Mouse (Mus musculus): ENCODE results near the gene Zgrf1. TPM values are rescaled to one million over a fixed set of nuclear protein-coding genes. Genes with fewer than 3 reads are reported as not detected.
A peak's percentile ranks its signal among the peaks of the same experiment; 100 is the strongest.

The Zgrf1 gene
- total and polyA plus RNA-seq, 2 experiments from 2014 or later: 1.9 to 2.0 TPM

- Histone ChIP-seq H3K4me2 (ENCODE audit: low read depth, low read length, poor library complexity, severe bottlenecking) (no peak overlapping the region), H3K9me3 (ENCODE audit: low read length) (no peaks in the 10 kb centered on the region), H3K27me3 (ENCODE audit: insufficient read depth, low read length) (no peaks in the 10 kb centered on the region), H3K27ac (ENCODE audit: low read depth, low read length) (no peak overlapping the region), H3K36me3 (ENCODE audit: insufficient read depth, low read length) (no peaks in the 10 kb centered on the region), H3K4me3 (ENCODE audit: low read depth, low read length) (no peak overlapping the region), H3K9ac (replicated peaks; ENCODE audit: low read length, poor library complexity, severe bottlenecking) (no peak overlapping the region), H3K4me1 (ENCODE audit: insufficient read depth, low read length) (no peaks in the 10 kb centered on the region)
- WGBS: 75% methylated on average over 1 of the region's 1 CpGs
- ATAC-seq (ENCODE audit: low FRiP score) (no peak), DNase-seq (ENCODE audit: low spot score) (no peak)
- TF ChIP-seq CTCF (IDR thresholded peaks at IDR 0.05): no peak
Measured at GRCm38 (mm10) chr3:127515251-127515650, 38.0 kb upstream of the Zgrf1 start.

- no peaks in the 10 kb centered on the region for H3K4me1 ChIP-seq (ENCODE audit: insufficient read depth, low read length)
- H3K4me2 ChIP-seq (ENCODE audit: low read depth, low read length, poor library complexity, severe bottlenecking): no peak overlapping the region
- no peak for TF ChIP-seq CTCF (IDR thresholded peaks at IDR 0.05)
- 89% methylated on average over 6 of the region's 6 CpGs for WGBS
- no peaks in the 10 kb centered on the region for H3K27me3 ChIP-seq (ENCODE audit: insufficient read depth, low read length)
- H3K4me3 ChIP-seq (ENCODE audit: low read depth, low read length): no peak overlapping the region
- no peaks in the 10 kb centered on the region for H3K36me3 ChIP-seq (ENCODE audit: insufficient read depth, low read length)
- no peak overlapping the region for H3K9ac ChIP-seq (replicated peaks; ENCODE audit: low read length, poor library complexity, severe bottlenecking)
- H3K27ac ChIP-seq (ENCODE audit: low read depth, low read length): no peak overlapping the region
- no peak for DNase-seq (ENCODE audit: low spot score)
- H3K9me3 ChIP-seq (ENCODE audit: low read length): no peaks in the 10 kb centered on the region
- ATAC-seq (ENCODE audit: low FRiP score): no peak
Measured at GRCm38 (mm10) chr3:127520300-127520699, 33.0 kb upstream of the Zgrf1 start.

DNA sequence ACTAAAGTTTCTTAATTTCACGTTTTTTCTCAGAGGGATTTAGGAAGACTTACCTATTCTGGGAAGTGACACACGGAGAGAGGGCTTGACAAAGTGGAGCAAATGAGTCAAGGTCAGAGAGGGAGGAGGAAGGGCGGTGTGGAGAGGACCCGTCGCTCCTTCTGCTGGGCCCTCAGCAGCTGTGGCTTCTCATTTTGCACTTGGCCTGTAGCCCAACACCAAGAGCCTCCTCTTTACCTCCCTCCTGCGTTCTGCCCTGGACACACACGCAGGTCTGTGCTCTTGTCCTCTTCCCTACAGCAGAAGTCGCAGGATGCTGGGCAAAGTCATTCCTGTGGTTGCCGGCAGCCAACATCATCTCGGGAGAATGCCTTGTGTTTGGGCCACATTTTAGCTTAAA, 32.1 kb upstream of the Zgrf1 start:
- no peaks in the 10 kb centered on the region for H3K9me3 ChIP-seq (ENCODE audit: low read length)
- no peak for DNase-seq (ENCODE audit: low spot score)
- no peak for TF ChIP-seq CTCF (IDR thresholded peaks at IDR 0.05)
- no peak for ATAC-seq (ENCODE audit: low FRiP score)
- H3K4me1 ChIP-seq (ENCODE audit: insufficient read depth, low read length): no peaks in the 10 kb centered on the region
- H3K4me2 ChIP-seq (ENCODE audit: low read depth, low read length, poor library complexity, severe bottlenecking): no peak overlapping the region
- H3K27me3 ChIP-seq (ENCODE audit: insufficient read depth, low read length): no peaks in the 10 kb centered on the region
- WGBS: 84% methylated on average over 10 of the region's 10 CpGs
- H3K9ac ChIP-seq (replicated peaks; ENCODE audit: low read length, poor library complexity, severe bottlenecking): no peak overlapping the region
- H3K4me3 ChIP-seq (ENCODE audit: low read depth, low read length): no peak overlapping the region
- H3K36me3 ChIP-seq (ENCODE audit: insufficient read depth, low read length): no peaks in the 10 kb centered on the region
- H3K27ac ChIP-seq (ENCODE audit: low read depth, low read length): no peak overlapping the region

- Histone ChIP-seq H3K4me1 (ENCODE audit: insufficient read depth, low read length) (no peaks in the 10 kb centered on the region), H3K4me2 (ENCODE audit: low read depth, low read length, poor library complexity, severe bottlenecking) (no peak overlapping the region), H3K4me3 (ENCODE audit: low read depth, low read length) (no peak overlapping the region), H3K27me3 (ENCODE audit: insufficient read depth, low read length) (no peaks in the 10 kb centered on the region), H3K9ac (replicated peaks; ENCODE audit: low read length, poor library complexity, severe bottlenecking) (no peak overlapping the region), H3K27ac (ENCODE audit: low read depth, low read length) (no peak overlapping the region), H3K9me3 (ENCODE audit: low read length) (no peaks in the 10 kb centered on the region), H3K36me3 (ENCODE audit: insufficient read depth, low read length) (no peaks in the 10 kb centered on the region)
- WGBS: 78% methylated on average over 8 of the region's 8 CpGs
- no peak for TF ChIP-seq CTCF (IDR thresholded peaks at IDR 0.05)
- ATAC-seq (ENCODE audit: low FRiP score) (no peak), DNase-seq (ENCODE audit: low spot score) (no peak)
Measured at GRCm38 (mm10) chr3:127525188-127525819, 28.0 kb upstream of the Zgrf1 start.

- Histone ChIP-seq H3K36me3 (ENCODE audit: insufficient read depth, low read length) (no peaks in the 10 kb centered on the region), H3K4me2 (ENCODE audit: low read depth, low read length, poor library complexity, severe bottlenecking) (no peak overlapping the region), H3K9ac (replicated peaks; ENCODE audit: low read length, poor library complexity, severe bottlenecking) (no peak overlapping the region), H3K27ac (ENCODE audit: low read depth, low read length) (no peak overlapping the region), H3K4me1 (ENCODE audit: insufficient read depth, low read length) (no peaks in the 10 kb centered on the region), H3K27me3 (ENCODE audit: insufficient read depth, low read length) (no peaks in the 10 kb centered on the region), H3K9me3 (ENCODE audit: low read length) (no peaks in the 10 kb centered on the region), H3K4me3 (ENCODE audit: low read depth, low read length) (no peak overlapping the region)
- peak; percentile 27 for DNase-seq (ENCODE audit: low spot score)
- 79% methylated on average over 5 of the region's 5 CpGs for WGBS
- no peak for ATAC-seq (ENCODE audit: low FRiP score)
- TF ChIP-seq CTCF (IDR thresholded peaks at IDR 0.05): no peak
Measured at GRCm38 (mm10) chr3:127527465-127528034, 25.7 kb upstream of the Zgrf1 start.

- no peak overlapping the region for H3K4me2 ChIP-seq (ENCODE audit: low read depth, low read length, poor library complexity, severe bottlenecking)
- TF ChIP-seq CTCF (IDR thresholded peaks at IDR 0.05): no peak
- H3K27ac ChIP-seq (ENCODE audit: low read depth, low read length): no peak overlapping the region
- no peaks in the 10 kb centered on the region for H3K36me3 ChIP-seq (ENCODE audit: insufficient read depth, low read length)
- H3K9me3 ChIP-seq (ENCODE audit: low read length): no peaks in the 10 kb centered on the region
- no peak overlapping the region for H3K4me3 ChIP-seq (ENCODE audit: low read depth, low read length)
- no peak overlapping the region for H3K9ac ChIP-seq (replicated peaks; ENCODE audit: low read length, poor library complexity, severe bottlenecking)
- H3K27me3 ChIP-seq (ENCODE audit: insufficient read depth, low read length): no peaks in the 10 kb centered on the region
- H3K4me1 ChIP-seq (ENCODE audit: insufficient read depth, low read length): no peaks in the 10 kb centered on the region
- WGBS: 85% methylated on average over 3 of the region's 3 CpGs
- ATAC-seq (ENCODE audit: low FRiP score) (no peak), DNase-seq (ENCODE audit: low spot score) (no peak)
Measured at GRCm38 (mm10) chr3:127529210-127529609, 24.1 kb upstream of the Zgrf1 start.
